Mouse (Mus musculus) midbrain, embryonic 11.5 days (tissue): ENCODE measurements around the gene Zkscan14. TPM values are rescaled to one million over a fixed set of nuclear protein-coding genes. Genes with fewer than 3 reads are reported as not detected.

Experiments
- ATAC-seq: fragments of 200-750 bp; cut with Nextera tagmentation; 2 replicates; pipeline ENCODE4 v1.8.0; 2017; ENCODE audit warnings: moderate TSS enrichment, moderate library complexity; ENCODE audit not compliant: low FRiP score
- DNase-seq: peaks from one replicate; pipeline ENCODE4 v3.0.0; 2015; ENCODE audit warnings: low spot score; ENCODE audit errors: missing footprints
- H3K27ac ChIP-seq: fragments of 300-500 bp; sonication (generic); 2 replicates; pipeline ENCODE4 v1.5.1; 2014; ENCODE audit warnings: low read depth, low read length
- H3K27me3 ChIP-seq: fragments of 300-500 bp; sonication (generic); 2 replicates; pipeline ENCODE4 v1.6.1; 2014; ENCODE audit warnings: mild to moderate bottlenecking, low read length, moderate library complexity, mixed read lengths; ENCODE audit not compliant: control insufficient read depth, insufficient read depth
- H3K36me3 ChIP-seq: fragments of 300-500 bp; sonication (generic); 2 replicates; pipeline ENCODE4 v1.6.1; 2014; ENCODE audit warnings: mild to moderate bottlenecking, low read length, moderate library complexity, mixed read lengths; ENCODE audit not compliant: control insufficient read depth, insufficient read depth
- H3K4me1 ChIP-seq: fragments of 300-500 bp; sonication (generic); 2 replicates; pipeline ENCODE4 v1.6.1; 2014; ENCODE audit warnings: low read length; ENCODE audit not compliant: control insufficient read depth, insufficient read depth
- H3K4me2 ChIP-seq: fragments of 300-500 bp; sonication (generic); 2 replicates; pipeline ENCODE4 v1.6.1; 2014; ENCODE audit warnings: mild to moderate bottlenecking, moderate library complexity
- H3K4me3 ChIP-seq: fragments of 300-500 bp; sonication (generic); 2 replicates; pipeline ENCODE4 v1.5.1; 2014; ENCODE audit warnings: low read depth, low read length
- H3K9ac ChIP-seq: fragments of 300-500 bp; sonication (generic); 2 replicates; pipeline ENCODE4 v1.6.1; 2014; ENCODE audit warnings: low read length
- H3K9me3 ChIP-seq: fragments of 300-500 bp; sonication (generic); 2 replicates; pipeline ENCODE4 v1.6.1; 2016; ENCODE audit warnings: low read length; ENCODE audit not compliant: control insufficient read depth
- WGBS: fragments of 180-500 bp; shearing (Covaris S2); extraction: QIAGEN DNeasy Blood & Tissue Kit; methylation state at CpG from one replicate; pipeline ENCODE4 v1.1.7; 2014; 5-methylcytosine and 5-hydroxymethylcytosine counted together
- polyA plus RNA-seq: library from polyadenylated mRNA; unstranded; fragments of >200 nt; fragmentation: Nextera tagmentation; extraction: Ambion mirVana; gene quantifications from 2 replicates; pipeline ENCODE4 v1.2.1, GENCODE M21; 2014

The Zkscan14 gene
- polyA plus RNA-seq, 1 experiment from 2014 or later, result 9.6 TPM

- Histone ChIP-seq H3K4me3 (no peak overlapping the region), H3K27ac (no peak overlapping the region), H3K36me3 (peaks cover 6% of the 10 kb centered on the region; the same call in 1 of the 2 replicates), H3K27me3 (no peaks in the 10 kb centered on the region), H3K4me2 (no peak overlapping the region), H3K4me1 (peaks cover 9% of the 10 kb centered on the region), H3K9ac (no peak overlapping the region), H3K9me3 (no peaks in the 10 kb centered on the region)
- WGBS, result 82% methylated on average over 5 of the region's 6 CpGs
- DNase-seq (no peak), ATAC-seq (no peak)
Measured at GRCm38 (mm10) chr5:145207954-145208353, 6.3 kb upstream of the Zkscan14 start.

GRCm38 (mm10) chr5:145207385-145207784, 5.7 kb upstream of the Zkscan14 start:
- ATAC-seq (no peak), DNase-seq (no peak)
- Histone ChIP-seq H3K27me3 (no peaks in the 10 kb centered on the region), H3K36me3 (peaks cover 6% of the 10 kb centered on the region; the same call in 1 of the 2 replicates), H3K4me3 (no peak overlapping the region), H3K9ac (no peak overlapping the region), H3K9me3 (no peaks in the 10 kb centered on the region), H3K4me2 (no peak overlapping the region), H3K27ac (no peak overlapping the region), H3K4me1 (peaks cover 9% of the 10 kb centered on the region)
- WGBS, result 95% methylated on average over 6 of the region's 6 CpGs

- peaks cover 14% of the 10 kb centered on the region for H3K4me1 ChIP-seq
- no peaks in the 10 kb centered on the region for H3K36me3 ChIP-seq
- no peaks in the 10 kb centered on the region for H3K27me3 ChIP-seq
- DNase-seq (no peak), ATAC-seq (no peak)
- no peaks in the 10 kb centered on the region for H3K9me3 ChIP-seq
- no peak overlapping the region for H3K27ac ChIP-seq
- H3K9ac ChIP-seq, result no peak overlapping the region; the same call in 1 of the 2 replicates
- peak overlapping the region; percentile 49 for H3K4me2 ChIP-seq
- 26% methylated on average over 9 of the region's 9 CpGs for WGBS
- peak overlapping the region; percentile 58 for H3K4me3 ChIP-seq
Measured at GRCm38 (mm10) chr5:145205041-145205440, 3.4 kb upstream of the Zkscan14 start.

GRCm38 (mm10) chr5:145203936-145204691, 2.4 kb upstream of the Zkscan14 start, which contains the start of gene Zkscan5:
Gene Zkscan5, plus strand, starts transcription at chr5:145204562.
- WGBS, result under 1% methylated on average over 22 of the region's 22 CpGs
- H3K4me1 ChIP-seq, result peaks cover 14% of the 10 kb centered on the region
- no peaks in the 10 kb centered on the region for H3K36me3 ChIP-seq
- H3K4me3 ChIP-seq, result peak within 1 kb of the TSS; percentile 58
- no peaks in the 10 kb centered on the region for H3K9me3 ChIP-seq
- H3K27me3 ChIP-seq, result no peaks in the 10 kb centered on the region
- H3K27ac ChIP-seq, result peak within 1 kb of the TSS; percentile 74
- peak; percentile 99 for DNase-seq
- H3K4me2 ChIP-seq, result peak within 1 kb of the TSS; percentile 49
- peak within 1 kb of the TSS; percentile 79 for H3K9ac ChIP-seq
- ATAC-seq, result peak; percentile 96

GRCm38 (mm10) chr5:145202446-145202845, 778 bp upstream of the Zkscan14 start:
- peaks cover 14% of the 10 kb centered on the region for H3K4me1 ChIP-seq
- H3K27ac ChIP-seq, result no peak overlapping the region
- no peak overlapping the region for H3K4me3 ChIP-seq
- WGBS, result 42% methylated on average over 3 of the region's 3 CpGs
- no peaks in the 10 kb centered on the region for H3K36me3 ChIP-seq
- H3K27me3 ChIP-seq, result no peaks in the 10 kb centered on the region
- H3K4me2 ChIP-seq, result no peak overlapping the region
- ATAC-seq (no peak), DNase-seq (no peak)
- H3K9ac ChIP-seq, result no peak overlapping the region
- H3K9me3 ChIP-seq, result no peaks in the 10 kb centered on the region

GRCm38 (mm10) chr5:145200387-145200786, 1.3 kb downstream of the Zkscan14 start:
- Histone ChIP-seq H3K9ac (no peak overlapping the region), H3K4me1 (peaks cover 10% of the 10 kb centered on the region), H3K4me2 (no peak overlapping the region; the same call in 1 of the 2 replicates), H3K27me3 (no peaks in the 10 kb centered on the region), H3K4me3 (no peak overlapping the region), H3K27ac (no peak overlapping the region), H3K9me3 (no peaks in the 10 kb centered on the region), H3K36me3 (peaks cover 1% of the 10 kb centered on the region; the same call in 1 of the 2 replicates)
- WGBS, result 79% methylated on average over 7 of the region's 7 CpGs
- DNase-seq (no peak), ATAC-seq (no peak)

- peaks cover 7% of the 10 kb centered on the region for H3K36me3 ChIP-seq
- peaks cover 7% of the 10 kb centered on the region for H3K4me1 ChIP-seq
- no peak for DNase-seq
- no peak for ATAC-seq
- peak within 1 kb of the TSS; percentile 95 for H3K9ac ChIP-seq
- H3K27me3 ChIP-seq, result no peaks in the 10 kb centered on the region
- no peaks in the 10 kb centered on the region for H3K9me3 ChIP-seq
- H3K4me2 ChIP-seq, result peak within 1 kb of the TSS; percentile 84
- peak within 1 kb of the TSS; percentile 80 for H3K27ac ChIP-seq
- WGBS, result 71% methylated on average over 2 of the region's 2 CpGs
- H3K4me3 ChIP-seq, result peak within 1 kb of the TSS; percentile 89
Measured at GRCm38 (mm10) chr5:145191962-145192361, 9.7 kb downstream of the Zkscan14 start, which contains the start of gene Atp5j2. Gene Atp5j2, minus strand, starts transcription at chr5:145192062.

GRCm38 (mm10) chr5:145190875-145191798, 10.5 kb downstream of the Zkscan14 start:
- H3K36me3 ChIP-seq, result peaks cover 10% of the 10 kb centered on the region
- ATAC-seq, result peak; percentile 93

More at GRCm38 (mm10) chr5:145190875-145191798, 10.5 kb downstream of the Zkscan14 start:
- H3K9me3 ChIP-seq, result no peaks in the 10 kb centered on the region
- peak overlapping the region; percentile 89 for H3K4me3 ChIP-seq
- DNase-seq, result peak; percentile 99
- 1% methylated on average over 41 of the region's 41 CpGs for WGBS
- peak overlapping the region; percentile 84 for H3K4me2 ChIP-seq
- no peaks in the 10 kb centered on the region for H3K27me3 ChIP-seq
- H3K4me1 ChIP-seq, result peaks cover 7% of the 10 kb centered on the region
- H3K9ac ChIP-seq, result peak overlapping the region; percentile 95
- H3K27ac ChIP-seq, result peak overlapping the region; percentile 80
